Mouse (Mus musculus) kidney, postnatal 14 days (tissue): ENCODE measurements around the gene Ilf2.

Source experiments
- DNase-seq: peaks from one replicate; pipeline ENCODE4 v3.0.0; 2022; ENCODE audit warnings: mixed read lengths

The Ilf2 gene

DNA sequence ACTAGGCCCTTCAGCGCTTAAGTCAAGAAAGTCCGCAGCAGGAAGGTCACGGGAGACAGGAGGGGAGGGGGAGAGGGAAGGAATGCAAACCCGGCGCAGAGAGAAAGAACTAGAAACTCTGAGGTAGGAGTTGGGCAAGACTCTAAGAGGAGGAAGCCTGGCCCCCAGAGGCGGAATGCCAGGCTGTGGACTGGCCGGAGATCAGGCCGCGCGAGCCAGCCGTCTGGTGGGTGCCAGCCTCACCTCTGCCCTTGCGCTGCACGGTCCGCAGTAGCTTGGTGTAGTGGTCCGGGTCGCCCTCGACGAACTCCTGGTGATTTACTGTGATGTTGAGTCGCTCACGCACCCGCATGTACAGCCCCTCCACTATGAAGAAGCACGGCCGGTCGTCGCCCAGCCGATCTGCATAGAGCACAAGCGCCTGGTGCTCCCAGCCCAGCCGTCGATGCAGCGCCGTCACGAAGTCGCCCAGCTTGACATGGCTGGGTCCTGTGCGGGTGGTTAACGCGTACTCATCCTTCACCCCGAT is 11.3 kb upstream of the Ilf2 start:
- DNase-seq: peak; percentile 43

DNA sequence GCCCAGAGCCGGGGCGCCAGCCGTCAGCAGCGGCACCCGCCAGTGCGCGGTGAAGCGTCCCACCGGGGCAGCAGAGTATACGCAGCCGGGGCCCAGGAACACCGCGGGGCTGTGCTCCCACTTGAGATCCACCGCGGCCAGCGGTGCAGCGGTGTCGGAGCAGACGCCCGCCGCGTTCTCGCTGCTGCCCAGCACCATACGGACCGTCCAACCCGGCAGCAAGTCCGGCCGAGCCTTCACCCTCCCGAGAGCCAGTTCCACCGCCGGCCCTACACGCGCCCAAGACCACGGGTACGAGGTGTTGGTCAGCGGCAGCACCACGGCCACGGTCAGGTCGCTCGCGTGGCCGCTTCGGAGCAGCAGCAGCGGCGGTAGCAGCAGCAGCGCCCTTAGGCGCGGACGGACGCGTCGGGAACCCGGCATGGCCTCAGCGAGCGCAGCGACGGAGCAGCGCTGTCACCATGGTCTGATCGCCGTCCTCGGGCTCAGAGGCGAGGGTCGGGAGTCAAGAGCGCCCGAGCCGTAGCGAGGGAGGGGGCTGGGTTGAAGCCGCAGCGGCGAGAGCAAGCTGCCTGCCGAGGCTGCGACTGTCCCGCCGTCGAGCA is 10.7 kb upstream of the Ilf2 start:
- peak; percentile 39 for DNase-seq

DNA sequence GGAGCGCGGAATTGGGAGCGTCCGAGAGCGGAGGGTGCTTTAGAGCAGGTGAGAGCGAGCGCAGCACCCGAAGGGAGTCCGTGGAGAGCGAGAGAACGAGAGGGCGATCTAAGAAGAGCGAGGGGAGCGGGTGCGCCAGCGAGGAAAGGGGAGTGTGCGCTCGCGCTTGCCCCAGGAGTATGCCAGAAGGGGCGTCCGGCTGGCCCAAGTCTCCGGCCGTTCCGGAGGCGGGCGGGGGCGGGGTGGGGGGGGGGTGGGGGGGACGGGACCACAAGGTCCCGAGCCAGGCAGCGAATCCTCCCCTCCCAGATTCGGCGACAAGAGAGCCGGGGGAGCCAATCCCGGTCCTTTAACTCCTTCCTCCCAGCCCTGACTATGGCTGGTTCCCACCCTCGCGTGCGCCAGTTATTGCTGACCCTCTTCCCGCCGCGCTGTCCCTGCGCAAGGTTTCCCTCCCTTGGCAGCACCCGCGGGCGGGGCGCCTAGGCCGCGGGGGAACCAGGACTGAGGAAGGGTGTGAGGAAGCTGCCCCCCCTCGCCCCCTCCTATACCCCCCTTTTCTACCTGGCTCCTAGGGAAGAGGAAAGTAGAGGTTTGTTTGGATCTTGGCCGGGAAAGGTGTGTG is 10.1 kb upstream of the Ilf2 start, which contains the start of gene Npr1:
TSS of gene Npr1 (minus strand) at position 181 of the 625 bp plus-strand sequence.
- DNase-seq: peak; percentile 75

DNA sequence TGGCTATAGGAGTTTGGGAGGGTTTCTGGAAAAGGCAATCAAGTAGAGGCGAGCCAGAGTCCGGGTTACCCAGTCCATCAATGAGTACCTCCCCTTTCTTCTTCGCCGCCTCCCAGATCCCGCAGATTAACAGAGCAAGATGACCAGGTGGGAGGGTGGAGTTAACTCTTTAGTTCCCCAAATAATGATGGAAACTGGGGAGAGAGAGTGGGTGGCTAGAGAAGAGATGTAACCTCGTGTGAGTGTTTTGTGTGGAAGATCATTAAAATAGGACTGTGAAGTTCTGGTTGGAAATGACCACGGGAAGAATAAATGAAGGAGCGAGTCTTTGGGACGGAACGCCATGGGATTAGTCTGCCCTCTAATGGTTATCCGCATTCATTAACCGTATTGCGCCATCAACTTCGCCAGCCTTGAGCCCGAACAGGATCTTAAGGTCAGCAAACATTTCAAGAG is 9.6 kb upstream of the Ilf2 start:
- peak; percentile 79 for DNase-seq

DNA sequence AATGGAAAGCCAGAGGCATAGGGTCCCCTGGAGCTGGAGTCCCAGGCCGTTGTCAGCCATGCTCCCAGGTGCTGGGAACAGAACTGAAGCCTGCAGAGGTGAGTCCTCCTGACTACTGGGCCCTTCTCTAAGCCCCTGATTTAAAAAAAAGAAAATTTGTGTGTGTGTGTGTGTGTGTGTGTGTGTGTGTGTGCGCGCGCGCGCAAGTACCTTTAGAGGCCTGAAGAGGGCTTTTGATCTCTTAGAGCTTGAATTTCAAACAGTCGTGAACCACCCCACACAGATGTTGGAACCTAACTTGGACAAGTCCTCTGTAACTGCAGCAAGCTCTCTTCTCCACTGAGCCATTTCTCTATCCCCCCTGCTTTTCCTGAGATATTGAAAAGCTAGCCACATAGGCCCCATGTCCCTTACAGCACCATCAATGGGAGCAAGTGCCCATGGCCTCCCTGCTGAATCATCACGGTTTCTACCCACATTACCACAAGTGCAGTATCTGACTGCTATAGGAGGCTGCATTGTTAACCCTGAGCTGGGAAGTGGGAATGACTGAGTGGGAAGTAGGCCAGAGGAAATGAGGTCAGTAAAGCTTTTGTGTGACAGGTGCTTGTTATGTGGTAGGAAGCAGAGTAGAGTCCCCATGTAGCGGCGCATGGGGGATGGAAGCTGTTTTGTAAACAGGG is 8.2 kb upstream of the Ilf2 start:
- DNase-seq: no peak

DNA sequence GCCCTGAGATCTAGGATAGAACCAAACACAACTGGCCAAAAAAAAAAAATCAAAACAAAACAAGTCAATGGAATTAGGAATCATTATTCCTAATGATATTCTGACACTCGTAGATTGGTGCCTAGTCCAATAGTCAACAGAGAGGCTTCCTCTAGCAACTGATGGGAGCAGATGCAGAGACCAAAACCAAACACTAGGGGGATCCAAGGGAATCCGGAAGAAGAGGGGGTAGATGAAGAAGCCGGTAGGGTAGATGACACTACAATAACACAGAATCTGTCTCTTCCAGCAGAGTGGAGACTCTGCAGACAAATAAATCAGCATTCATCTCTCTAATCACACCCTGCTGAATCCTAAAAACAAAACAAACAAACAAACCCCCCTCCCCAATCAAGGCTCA is 3.7 kb upstream of the Ilf2 start:
- DNase-seq: peak; percentile 59

DNA sequence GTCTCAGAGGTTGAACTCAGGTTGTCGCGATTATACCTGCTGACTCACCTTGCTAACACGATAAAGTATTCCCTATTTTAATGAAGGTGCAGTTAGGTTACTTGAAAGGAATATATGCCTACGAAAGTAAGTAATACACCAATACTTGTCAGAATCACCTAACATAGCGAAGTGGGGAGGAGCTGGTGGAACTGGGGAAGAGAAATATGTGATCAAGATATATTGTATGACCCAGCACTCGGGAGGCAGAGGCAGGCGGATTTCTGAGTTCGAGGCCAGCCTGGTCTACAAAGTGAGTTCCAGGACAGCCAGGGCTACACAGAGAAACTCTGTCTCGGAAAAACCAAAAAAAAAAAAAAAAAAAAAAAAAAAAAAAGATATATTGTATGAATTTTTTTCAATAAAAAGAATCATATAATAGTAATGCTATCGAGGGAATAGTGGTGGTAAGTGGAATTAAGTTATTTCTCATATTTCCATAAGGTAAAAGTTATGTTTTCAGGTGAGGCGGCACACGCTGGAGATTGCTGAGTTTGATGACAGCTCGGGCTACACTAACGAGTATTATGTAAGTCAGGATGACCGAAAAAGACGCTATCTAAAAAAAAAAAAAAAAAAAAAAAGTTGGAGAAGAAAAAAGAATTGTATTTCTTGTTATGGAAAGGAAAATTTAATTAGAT is 635 bp upstream of the Ilf2 start:
- DNase-seq: no peak

DNA sequence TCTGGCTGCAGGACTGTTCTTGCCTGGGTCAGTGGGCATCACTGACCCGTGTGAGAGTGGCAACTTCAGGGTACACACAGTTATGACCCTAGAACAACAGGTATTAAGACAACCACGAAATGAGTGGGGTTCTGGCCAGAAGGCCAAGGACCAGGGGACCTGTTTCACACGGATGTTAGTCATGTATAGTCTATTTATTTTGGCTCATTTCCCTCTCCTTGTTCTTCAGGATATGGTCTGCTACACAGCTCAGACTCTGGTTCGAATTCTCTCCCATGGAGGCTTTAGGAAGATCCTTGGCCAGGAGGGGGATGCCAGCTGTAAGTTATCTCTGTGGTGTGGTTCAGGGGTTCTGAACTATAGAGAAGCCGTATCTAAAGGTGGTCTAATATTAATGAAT is 11.1 kb downstream of the Ilf2 start:
- DNase-seq: no peak

DNA sequence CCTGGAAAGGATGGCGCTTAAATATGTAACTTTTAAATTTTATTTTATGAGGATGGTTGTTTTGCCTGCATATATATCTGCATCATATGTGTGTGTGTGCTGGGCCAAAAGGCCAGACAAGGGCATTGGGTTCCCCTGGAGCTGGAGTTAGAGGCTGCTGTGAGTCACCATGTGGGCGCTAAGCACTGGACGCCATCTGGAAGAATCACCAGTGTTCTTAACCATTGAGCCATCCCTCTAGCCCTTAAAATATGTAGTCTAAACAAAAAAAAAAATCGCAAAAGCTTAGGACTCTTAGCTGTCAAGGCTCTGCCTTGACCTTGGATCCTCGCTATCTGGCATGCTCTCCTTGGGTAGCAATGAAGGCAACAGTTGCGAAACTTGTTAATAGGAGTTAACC is 12.7 kb downstream of the Ilf2 start:
- no peak for DNase-seq

DNA sequence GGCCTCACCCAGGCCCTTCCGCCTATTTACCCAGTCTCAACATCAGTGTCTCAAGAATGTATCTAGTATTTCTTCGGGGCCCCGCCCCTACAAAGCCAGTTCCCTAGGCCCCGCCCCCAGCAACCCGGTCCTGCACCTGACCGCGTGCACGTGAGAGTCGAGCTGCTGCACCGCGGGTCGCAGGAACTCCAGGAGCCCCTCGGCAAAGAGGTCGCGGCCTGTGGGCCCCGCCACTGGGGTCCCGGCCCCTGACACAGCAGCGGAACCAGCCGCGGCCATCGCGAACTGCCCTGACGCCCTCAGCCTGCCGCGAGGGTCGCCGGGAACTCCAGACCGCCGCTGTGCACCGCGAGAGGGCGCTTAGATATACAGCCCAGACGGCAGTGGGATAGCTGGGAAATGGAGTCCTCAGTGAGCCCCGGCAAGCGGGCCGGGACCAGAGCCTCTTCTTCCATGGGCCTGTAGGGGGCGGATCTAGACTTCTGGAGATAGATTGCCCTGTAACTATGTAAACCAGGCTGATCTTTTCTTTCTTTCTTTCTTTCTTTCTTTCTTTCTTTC is 14.8 kb downstream of the Ilf2 start, which contains the start of gene Snapin:
TSS of gene Snapin (minus strand) at position 338 of the 561 bp plus-strand sequence.
- DNase-seq: peak; percentile 97

DNA sequence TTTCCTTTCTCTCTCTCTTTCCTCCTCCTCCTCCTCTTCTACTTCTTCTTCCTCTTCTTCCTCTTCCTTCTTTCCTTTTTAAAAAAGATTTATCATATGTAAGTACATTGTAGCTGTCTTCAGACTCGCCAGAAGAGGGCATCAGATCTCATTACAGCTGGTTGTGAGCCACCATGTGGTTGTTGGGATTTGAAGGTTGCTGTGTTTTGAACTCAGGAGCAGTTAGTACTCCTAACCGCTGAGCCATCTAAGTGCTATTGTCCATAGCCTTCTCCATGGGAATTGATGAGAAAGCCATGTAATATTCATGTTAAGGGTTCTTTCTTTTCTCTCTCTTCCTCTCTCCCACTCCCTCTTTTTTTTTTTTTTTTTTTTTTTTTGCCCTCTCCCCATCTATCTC is 15.4 kb downstream of the Ilf2 start:
- DNase-seq: peak; percentile 56

DNA sequence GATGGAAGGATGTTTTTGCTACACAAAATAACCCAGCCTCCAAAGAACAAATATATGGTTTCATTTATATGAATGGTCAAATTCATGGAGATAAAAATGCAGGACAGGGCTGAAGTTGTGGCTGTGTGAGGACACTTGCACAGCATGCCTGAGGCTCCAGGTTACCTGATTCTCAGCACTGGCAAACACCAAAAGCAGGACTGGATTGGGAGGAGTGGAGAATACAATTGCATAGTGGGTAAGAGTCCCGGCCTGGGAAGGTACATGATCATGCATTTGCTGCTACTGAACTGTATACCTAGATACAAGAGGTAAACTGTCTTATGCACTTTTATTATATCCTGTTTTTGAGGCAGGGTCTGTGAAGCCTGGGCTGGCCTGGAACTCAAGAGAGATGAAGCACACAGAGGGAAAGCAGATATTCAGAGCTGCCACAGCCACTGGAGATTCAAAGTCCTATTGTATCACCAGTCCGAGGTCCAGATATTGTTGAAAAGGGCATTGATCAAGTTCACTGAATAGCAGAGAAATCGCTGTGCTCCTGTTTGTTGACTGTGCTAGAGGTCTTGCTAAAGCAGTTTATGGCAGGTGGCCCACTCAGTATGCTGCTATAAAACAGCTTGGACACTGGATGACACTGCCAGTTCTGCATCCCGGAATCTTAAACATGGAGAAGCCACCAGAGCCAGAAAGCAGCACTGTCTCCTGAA is 18.1 kb downstream of the Ilf2 start:
- no peak for DNase-seq

DNA sequence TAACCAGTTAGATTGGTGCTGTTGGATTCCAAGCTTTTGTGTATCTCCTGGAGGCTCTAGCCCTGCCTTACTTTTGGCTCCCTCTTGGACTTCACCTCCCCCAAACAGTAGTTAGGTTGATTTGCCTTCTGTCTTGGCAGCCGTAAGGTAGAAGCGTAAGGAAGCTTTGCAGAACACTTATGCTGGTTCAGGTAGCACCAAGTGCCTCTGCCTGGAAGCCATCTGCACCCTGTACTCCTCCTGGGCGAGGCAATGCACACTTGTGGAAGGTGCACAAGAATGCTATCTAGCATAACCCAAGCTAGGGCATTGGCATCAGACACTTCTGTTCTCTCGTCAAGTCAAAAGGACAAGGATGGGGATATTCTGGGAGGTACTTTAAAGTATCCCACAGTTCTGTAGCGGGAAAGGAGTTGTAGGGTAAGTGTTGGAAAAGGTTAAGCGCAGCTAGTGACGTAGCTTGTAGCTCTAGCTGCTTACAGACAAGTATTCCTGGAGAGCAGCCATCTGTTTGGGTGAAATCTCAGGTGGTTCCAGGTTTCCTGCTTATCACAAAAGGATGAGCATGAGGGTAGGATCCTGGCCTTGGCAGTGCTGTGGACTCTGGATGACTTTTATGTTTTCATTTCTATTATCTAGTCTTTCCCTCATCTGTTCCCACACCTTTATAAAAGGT is 20.1 kb downstream of the Ilf2 start:
- DNase-seq: no peak

DNA sequence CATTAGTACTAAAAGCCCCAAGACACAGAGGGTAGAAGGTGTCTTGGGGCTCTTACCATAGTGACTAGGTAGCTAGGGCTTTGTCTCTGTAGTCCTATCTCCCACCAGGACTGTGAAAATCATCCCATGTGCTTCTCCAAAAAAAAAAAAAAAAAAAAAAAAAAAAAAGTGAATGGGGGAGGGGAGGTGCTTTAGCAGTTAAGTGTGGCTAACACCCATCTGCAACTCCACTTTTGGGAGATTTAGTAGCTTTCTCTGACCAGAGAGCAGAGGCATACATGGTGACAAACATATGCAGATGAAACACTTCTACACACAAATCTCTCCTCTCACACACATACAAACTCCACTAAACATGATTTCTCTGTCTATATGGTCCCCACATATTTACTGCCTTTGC is 21.7 kb downstream of the Ilf2 start:
- DNase-seq: no peak

DNA sequence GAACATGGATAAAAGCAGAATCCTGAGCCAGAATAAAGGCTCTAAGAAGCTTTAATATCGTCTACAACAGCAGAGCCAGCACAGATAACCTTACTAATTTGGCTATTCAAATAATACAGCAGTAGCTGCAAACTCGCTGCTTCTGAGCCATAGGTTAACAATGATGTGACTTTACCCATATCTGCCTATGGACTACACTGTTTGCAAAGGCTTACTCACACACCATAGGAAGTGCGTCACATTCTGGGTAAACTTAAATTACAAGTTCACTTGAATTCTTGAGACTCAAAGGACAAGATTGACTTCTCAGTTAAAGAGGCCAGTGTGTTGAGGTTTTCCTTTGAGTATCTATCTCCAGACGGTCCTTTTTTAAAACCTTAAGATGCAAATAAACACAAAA is 27.5 kb downstream of the Ilf2 start:
- DNase-seq: no peak

DNA sequence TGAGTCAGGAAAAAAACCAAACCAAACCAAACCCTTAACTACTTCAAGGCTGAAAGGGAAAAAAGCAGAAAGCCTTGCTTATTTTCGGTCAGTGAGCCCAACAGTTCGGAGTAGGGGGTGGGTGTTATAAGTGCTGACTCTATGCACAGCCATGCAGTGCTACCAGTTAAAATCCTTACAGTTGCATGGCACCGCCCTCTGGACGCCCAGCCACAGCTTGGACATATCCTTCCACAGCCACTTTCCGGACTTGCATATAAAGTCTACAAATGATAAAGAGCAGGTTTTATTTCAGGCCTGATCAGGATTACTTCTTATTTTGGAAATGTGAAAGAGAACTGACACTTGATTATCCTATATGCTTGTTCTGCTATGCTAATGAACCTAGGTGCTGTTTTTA is 29.3 kb downstream of the Ilf2 start:
- no peak for DNase-seq

DNA sequence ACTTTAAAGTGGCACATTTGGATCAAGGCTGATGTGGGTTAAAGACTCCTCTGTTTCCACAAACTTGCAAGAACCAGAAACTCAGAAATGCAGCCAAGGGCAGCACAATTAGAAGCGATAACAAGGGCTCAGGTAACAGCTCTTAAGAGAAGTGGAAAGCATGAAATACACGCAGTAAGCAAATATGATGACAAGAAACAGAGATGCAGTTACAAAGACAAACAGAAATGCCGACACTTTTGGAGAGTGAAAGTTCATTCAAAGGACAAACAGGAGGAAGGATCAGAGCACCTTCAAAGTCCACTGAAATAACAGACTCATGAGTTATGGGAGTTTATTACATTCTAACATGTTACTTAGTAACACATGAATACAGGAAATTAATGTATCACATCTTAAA is 30.4 kb downstream of the Ilf2 start:
- no peak for DNase-seq

DNA sequence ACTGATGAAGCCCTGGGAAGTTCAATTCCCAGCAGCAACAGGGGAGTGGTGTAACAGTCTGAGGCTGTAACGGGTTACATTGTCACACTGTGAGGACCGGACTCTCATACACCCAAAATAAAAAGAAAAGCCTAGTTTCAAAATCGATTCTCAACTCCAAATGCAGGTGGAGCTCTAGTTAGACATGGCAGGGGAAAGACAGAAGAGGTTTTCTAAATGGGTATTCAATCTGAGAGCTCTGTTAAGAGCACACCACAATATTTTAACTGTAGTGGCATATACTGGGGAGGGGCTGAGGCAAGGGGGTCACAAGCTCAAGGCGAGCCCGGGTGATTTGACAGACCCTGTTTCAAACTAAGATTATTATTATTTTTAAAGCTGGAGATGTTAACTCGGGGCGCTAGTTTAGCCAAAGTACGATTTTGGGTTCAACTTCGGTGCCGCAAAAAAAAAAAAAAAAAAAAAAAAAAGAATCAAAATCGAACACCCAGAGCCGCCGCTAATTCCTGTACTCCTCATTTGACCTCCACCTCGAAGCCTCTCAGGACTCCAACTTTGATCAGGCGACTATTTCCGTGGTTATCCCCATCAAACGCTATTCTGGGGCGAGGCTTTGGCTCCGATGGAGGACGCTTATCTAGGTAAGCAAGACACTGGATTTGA is 32.5 kb downstream of the Ilf2 start:
- DNase-seq: no peak

DNA sequence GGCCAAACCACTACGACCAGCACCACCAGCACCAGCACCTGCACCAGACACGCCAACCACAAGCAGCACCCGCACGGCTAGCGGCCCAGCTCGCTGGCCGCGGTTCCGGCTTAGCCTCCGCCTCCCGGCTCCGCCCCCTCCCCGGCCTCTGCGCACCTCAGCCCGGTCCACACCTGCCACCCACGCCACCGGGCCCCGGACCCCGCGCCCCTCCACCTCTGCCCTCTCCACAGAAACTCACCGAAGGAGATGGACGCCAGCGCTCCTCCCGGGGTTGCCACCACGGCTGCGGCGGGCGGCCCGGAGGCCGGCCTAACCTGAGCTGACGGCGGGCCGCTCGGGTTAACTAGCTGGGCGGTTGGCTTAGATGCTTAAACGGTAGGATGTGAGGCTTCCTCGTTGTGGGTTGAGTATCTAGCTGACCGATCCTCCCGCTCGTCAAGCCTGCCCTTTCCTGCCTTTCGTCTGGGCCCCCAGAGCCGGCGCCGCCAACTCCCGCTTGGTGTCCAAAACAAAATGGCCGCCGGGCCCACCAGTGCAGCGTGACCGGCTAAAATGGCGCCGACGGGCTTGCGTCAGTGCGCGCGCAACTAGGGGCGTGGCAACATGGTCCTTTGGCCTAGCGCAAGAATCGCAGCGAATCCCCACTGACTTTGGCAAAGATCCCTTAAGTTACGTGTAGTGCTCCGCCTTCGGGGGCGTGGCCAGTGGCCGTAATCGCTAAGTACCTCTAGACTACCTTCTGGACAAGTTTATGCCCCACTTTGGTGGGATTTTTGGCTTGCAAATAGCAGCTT is 33.2 kb downstream of the Ilf2 start, which contains the start of gene Chtop:
TSS of gene Chtop (minus strand) at position 549 of the 797 bp plus-strand sequence.
- peak; percentile 100 for DNase-seq

DNA sequence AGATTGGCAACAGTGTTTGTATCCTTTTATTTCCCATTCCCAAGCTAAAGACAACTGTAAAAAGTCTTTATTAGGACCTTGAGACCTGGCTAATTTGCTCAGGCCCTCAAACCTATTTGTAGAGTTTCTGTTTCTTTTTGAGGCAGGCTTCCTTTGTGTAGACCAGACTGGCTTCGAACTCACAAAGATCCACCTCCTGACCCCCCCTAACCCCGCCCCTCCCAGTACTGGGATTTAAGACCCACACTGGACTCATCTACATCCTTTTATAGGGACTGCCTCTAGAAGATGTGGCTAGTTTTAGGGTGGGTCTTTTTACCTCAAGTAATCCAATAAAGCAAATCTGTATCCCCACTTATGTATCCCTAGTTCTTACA is 33.8 kb downstream of the Ilf2 start:
- no peak for DNase-seq
